ENCODE assay signal across 9 mouse cellular contexts in the genomic region with DNA sequence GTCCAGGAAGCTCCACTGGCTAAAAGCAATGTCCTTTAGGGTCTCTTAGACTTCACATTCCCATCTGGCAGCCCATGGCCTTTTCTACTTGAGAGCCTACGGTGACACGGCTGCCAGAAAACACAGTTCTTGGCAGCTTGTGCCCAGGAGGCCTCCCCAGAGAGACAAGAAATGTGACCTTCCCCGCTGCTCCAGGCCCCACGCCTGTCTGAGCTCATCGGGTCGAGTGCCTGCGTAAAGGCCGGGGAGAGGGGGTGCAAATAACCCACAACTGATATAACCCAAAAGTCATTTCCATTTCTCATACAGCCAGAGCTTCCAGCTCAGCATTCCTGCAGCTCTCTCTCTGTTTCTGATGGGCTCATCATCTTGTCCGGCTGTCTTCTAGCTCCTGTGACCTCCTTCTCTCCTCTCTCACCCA. TPM values are rescaled to one million over a fixed set of nuclear protein-coding genes. Genes with fewer than 3 reads are reported as not detected.
DNase-seq lines count a peak whose midpoint lies in the region; ATAC-seq lines count a peak whose summit lies in the region.
"Had no signal": no experiment of that assay in that cellular context is flagged by ENCODE, and none has a peak within 500 bp of the region (broad histone marks: within the 10 kb centered on the region; RNA-seq: fewer than 3 reads in every experiment).

No protein-coding gene starts in this region.

- peaks cover 20% of the 10 kb centered on the region for H3K4me1 ChIP-seq in hindbrain, embryonic 16.5 days (ENCODE audit: control insufficient read depth, insufficient read depth, low read depth, low read length)
- peaks cover 42% of the 10 kb centered on the region for H3K4me1 ChIP-seq in kidney, embryonic 15.5 days

- H3K4me3 ChIP-seq in hindbrain, embryonic 16.5 days (ENCODE audit: low read length) = no peak overlapping the region
- no peak overlapping the region for H3K4me3 ChIP-seq in kidney, embryonic 15.5 days (replicated peaks)
- H3K4me3 ChIP-seq: intestine, embryonic 15.5 days had no signal

- ATAC-seq in hindbrain, embryonic 16.5 days = no peak
- no peak for ATAC-seq in kidney, embryonic 15.5 days (replicated peaks; ENCODE audit: low FRiP score)

- 44% methylated on average over 9 of the region's 9 CpGs for WGBS in hindbrain, embryonic 16.5 days
- 46% methylated on average over 9 of the region's 9 CpGs for WGBS in kidney, embryonic 15.5 days

- no peaks in the 10 kb centered on the region for H3K27me3 ChIP-seq in hindbrain, embryonic 16.5 days (replicated peaks; ENCODE audit: control insufficient read depth, insufficient read depth, low read length)
- H3K27me3 ChIP-seq in kidney, embryonic 15.5 days = peaks cover 21% of the 10 kb centered on the region
- H3K27me3 ChIP-seq: intestine, embryonic 15.5 days had no signal

- H3K9me3 ChIP-seq in hindbrain, embryonic 16.5 days (ENCODE audit: control insufficient read depth, low read length) = no peaks in the 10 kb centered on the region
- H3K9me3 ChIP-seq in kidney, embryonic 15.5 days (replicated peaks) = no peaks in the 10 kb centered on the region
- H3K9me3 ChIP-seq: intestine, embryonic 15.5 days had no signal

- H3K36me3 ChIP-seq in hindbrain, embryonic 16.5 days (ENCODE audit: control insufficient read depth, insufficient read depth, low read length) = no peaks in the 10 kb centered on the region
- no peaks in the 10 kb centered on the region for H3K36me3 ChIP-seq in kidney, embryonic 15.5 days
- H3K36me3 ChIP-seq: intestine, embryonic 15.5 days had no signal

- no peak overlapping the region for H3K4me2 ChIP-seq in hindbrain, embryonic 16.5 days (ENCODE audit: low read length)
- no peak overlapping the region for H3K4me2 ChIP-seq in kidney, embryonic 15.5 days
- H3K4me2 ChIP-seq: intestine, embryonic 15.5 days had no signal

- no peak overlapping the region for H3K9ac ChIP-seq in hindbrain, embryonic 16.5 days (ENCODE audit: low read depth, low read length)
- no peak overlapping the region for H3K9ac ChIP-seq in kidney, embryonic 15.5 days
- H3K9ac ChIP-seq: intestine, embryonic 15.5 days had no signal

- DNase-seq in cerebellum, adult 9-11 months = peak; percentile 58
- DNase-seq in cerebellum, adult 11-12 months = no peak
- DNase-seq in 3T3-L1 (ENCODE audit: low read depth, low spot score) = peak; percentile 85
- peak; percentile 89 for DNase-seq in gastrocnemius, adult 18-20 months (ENCODE audit: low spot score)
- no peak for DNase-seq in thymus, postnatal 14 days
- DNase-seq in right cerebral cortex, postnatal 10 days (ENCODE audit: low spot score in 2 of 2) = no peak

- H3K27ac ChIP-seq in hindbrain, embryonic 16.5 days (ENCODE audit: low read depth, low read length) = peak overlapping the region; percentile 41; the same call in 1 of the 2 replicates
- no peak overlapping the region for H3K27ac ChIP-seq in kidney, embryonic 15.5 days
- H3K27ac ChIP-seq: intestine, embryonic 15.5 days had no signal

RNA-seq across cellular contexts. Expression of a gene that starts 13.8 kb away (rescaled TPM):
- 10 to 100 TPM; 29.8 to 66.9 TPM for total RNA-seq in gastrocnemius, adult 18-20 months (2021)
- 0.27 and 0.31 TPM in 2 replicates for polyA plus RNA-seq in hindbrain, embryonic 16.5 days (2015; fragmentation: Nextera tagmentation; extraction: Ambion mirVana)
- polyA plus RNA-seq in kidney, embryonic 15.5 days (2015; fragmentation: Nextera tagmentation; extraction: Ambion mirVana) = 0.10 and 0.27 TPM in 2 replicates

RNA-seq across cellular contexts. Expression of a gene that starts 20.1 kb away (rescaled TPM):
- 100 to 1,000 TPM; 426 to 428 TPM for total RNA-seq in gastrocnemius, adult 18-20 months (2021)
- 343 and 396 TPM in 2 replicates for polyA plus RNA-seq in hindbrain, embryonic 16.5 days (2015; fragmentation: Nextera tagmentation; extraction: Ambion mirVana)
- 297 and 300 TPM in 2 replicates for polyA plus RNA-seq in kidney, embryonic 15.5 days (2015; fragmentation: Nextera tagmentation; extraction: Ambion mirVana)

RNA-seq across cellular contexts. Expression of a gene that starts 50.5 kb away (rescaled TPM):
- total RNA-seq in gastrocnemius, adult 18-20 months (2021) = 10 to 100 TPM; 20.6 to 21.9 TPM
- 11.1 and 17.7 TPM in 2 replicates for polyA plus RNA-seq in hindbrain, embryonic 16.5 days (2015; fragmentation: Nextera tagmentation; extraction: Ambion mirVana)
- polyA plus RNA-seq in kidney, embryonic 15.5 days (2015; fragmentation: Nextera tagmentation; extraction: Ambion mirVana) = 13.3 and 16.7 TPM in 2 replicates

Comparison
In these comparisons a context has a peak if more than half of its experiments do, and no peak if none do; other contexts are left out.
1. DNase-seq: peak in cerebellum, adult 9-11 months (single experiment), 3T3-L1 (single experiment) and gastrocnemius, adult 18-20 months (single experiment); none in cerebellum, adult 11-12 months (single experiment), thymus, postnatal 14 days (single experiment) and right cerebral cortex, postnatal 10 days (0 of 2).